Mouse (Mus musculus) WW6 (cell line): Measurements from ENCODE around the gene Ubl3.

ENCODE experiments used
- DNase-seq: peaks from one replicate; pipeline ENCODE4 v3.0.0-alpha.2; 2013; ENCODE audit warnings: low read depth, low spot score

Gene Ubl3

DNA sequence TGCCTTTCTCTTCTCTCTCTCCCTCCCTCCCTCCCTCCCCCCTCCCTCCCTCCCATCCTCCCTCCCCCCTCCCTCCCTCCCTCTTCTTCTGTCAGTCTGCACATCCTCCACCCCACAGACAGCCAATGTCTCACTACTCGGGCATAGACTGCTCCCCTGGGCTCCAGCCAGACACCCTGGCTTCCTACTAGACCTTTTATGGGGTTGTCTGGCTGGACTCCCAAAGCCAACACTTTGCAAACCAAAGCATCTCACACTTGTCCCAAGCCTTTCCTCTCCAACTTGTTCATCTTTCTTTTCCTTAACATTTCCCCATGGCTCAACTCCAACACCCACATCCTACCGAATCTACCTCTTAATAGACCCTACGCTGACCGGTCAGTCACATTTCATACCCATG is 10.7 kb upstream of the Ubl3 start:
- no peak for DNase-seq

DNA sequence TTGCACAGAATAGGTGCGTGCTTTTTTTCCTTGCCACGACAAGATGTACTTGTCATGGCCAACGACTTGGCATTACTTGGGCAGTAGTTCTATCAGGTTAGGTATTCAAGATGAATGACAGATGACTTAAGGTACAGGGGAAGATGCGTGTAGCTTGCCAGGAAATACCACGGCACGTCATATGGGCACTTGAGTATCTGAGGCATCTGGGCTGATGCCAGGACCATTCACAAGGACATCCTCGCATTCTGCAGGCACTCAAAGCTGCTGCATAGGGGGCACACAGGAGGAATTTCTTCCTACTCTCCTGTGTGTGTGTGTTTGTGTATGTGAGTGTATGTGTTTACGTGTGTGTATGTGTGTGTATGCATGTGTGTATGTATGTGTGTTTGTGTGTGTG is 9.6 kb upstream of the Ubl3 start:
- no peak for DNase-seq

DNA sequence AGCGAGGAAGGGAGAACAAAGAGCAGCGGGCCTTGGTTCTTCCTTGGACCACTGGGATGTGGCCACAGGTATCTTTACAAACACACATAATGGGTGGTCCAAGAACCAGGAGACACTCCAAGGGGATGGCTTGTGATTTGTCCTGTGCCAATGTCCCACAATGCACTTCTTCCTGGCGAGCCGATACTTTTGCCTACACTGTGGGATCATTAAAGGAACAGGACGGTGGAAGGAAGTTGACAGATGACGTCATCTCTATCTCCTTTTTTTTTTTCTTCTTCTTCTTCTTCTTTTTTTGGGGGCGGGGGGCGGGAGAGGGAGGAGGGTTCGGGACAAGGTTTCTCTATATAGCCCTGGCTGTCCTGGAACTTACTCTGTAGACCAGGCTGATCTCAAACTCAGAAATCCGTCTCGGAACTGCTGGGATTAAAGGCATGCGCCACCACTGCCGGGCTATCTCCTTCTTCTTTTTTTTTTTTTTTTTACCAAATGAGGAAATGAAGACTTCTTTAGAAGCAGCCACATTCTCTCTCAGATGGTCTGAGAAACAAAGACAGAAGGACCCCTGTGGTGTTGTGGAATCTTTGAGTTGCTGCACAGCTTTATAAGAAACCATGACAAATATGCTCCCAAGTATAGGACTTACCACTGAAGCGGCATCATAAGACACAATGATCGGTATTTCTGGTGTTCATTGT is 6.8 kb upstream of the Ubl3 start:
- DNase-seq = no peak

- no peak for DNase-seq
Measured at GRCm38 (mm10) chr5:148558472-148558871, 5.9 kb upstream of the Ubl3 start.

DNA sequence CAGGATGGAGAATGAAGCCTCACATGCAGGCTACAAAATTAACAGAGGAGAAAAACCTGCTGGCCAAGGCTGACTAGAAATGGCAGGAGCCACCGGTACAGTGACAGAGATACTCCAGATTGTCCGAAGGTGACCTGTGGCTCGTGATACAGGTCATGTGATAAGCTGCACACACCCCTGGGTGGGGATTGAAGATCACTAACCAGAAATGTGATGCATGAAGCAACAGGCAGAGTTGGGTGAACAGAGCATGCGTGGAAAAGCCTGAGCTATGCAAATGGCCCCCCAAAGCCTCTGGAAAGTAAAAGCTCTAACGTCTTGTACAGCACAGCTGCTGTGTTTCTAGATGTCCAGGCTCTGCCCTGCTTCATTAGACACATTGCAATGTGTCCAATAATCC is 3.9 kb upstream of the Ubl3 start:
- DNase-seq = no peak

GRCm38 (mm10) chr5:148555156-148555555 is 2.6 kb upstream of the Ubl3 start:
- DNase-seq = no peak

- DNase-seq = no peak
Measured at GRCm38 (mm10) chr5:148554701-148555100, 2.1 kb upstream of the Ubl3 start.

DNA sequence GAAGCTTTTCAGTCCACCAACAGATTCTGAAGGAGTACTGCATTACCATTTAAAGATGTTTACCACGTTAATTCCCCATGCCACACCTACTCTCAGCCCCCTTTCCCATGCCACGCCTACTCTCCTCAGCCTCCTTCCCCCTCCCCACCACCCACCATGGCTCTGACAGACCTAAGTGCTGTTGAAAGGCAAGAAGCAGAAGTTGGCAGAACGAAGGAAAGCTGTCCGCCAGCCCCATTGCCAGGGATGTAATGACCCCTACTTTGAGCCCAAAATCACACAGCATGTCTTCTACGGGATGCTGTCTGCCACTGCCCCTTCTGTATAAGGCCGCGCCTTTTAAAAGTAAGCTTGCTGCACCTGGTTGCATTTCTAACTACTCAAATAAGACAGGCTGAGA is 1.7 kb upstream of the Ubl3 start:
- no peak for DNase-seq

DNA sequence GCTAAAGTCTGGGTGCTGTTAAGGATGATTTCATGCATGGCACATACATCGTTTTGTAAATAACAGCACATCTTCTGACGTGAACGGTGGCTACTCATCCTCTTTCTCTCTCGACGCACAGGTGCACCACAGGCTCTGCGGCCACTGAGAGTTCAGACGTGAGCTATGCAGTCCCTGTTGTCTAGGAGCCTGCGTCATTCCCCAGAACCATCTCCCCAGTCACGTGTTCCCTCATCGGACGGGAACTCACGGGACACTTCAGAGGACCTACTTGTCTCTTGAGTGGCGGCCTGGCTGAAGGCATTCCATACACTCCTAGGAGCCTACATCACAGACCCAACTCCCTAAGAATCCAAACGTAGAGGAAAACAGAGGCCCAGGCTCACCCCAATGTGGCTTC is 1.1 kb upstream of the Ubl3 start:
- DNase-seq = no peak

DNA sequence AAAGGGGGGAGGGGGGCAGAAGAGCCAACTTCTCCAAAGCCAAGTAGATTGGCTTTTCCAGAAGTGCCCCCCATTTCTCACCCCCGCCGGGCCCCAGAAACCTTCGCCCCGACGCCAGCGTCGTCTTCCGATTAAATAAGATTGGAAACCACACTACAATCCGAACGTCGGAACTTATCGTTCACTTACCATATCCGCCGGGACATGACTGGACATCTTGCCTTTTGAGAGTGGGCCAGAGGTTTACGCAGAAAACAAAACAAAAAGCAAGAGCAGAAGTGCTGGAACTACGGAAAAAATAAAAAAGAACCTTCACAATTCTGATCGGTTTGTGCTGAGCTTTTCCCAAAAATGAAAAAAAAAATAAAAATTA is 839 bp downstream of the Ubl3 start:
- no peak for DNase-seq

DNA sequence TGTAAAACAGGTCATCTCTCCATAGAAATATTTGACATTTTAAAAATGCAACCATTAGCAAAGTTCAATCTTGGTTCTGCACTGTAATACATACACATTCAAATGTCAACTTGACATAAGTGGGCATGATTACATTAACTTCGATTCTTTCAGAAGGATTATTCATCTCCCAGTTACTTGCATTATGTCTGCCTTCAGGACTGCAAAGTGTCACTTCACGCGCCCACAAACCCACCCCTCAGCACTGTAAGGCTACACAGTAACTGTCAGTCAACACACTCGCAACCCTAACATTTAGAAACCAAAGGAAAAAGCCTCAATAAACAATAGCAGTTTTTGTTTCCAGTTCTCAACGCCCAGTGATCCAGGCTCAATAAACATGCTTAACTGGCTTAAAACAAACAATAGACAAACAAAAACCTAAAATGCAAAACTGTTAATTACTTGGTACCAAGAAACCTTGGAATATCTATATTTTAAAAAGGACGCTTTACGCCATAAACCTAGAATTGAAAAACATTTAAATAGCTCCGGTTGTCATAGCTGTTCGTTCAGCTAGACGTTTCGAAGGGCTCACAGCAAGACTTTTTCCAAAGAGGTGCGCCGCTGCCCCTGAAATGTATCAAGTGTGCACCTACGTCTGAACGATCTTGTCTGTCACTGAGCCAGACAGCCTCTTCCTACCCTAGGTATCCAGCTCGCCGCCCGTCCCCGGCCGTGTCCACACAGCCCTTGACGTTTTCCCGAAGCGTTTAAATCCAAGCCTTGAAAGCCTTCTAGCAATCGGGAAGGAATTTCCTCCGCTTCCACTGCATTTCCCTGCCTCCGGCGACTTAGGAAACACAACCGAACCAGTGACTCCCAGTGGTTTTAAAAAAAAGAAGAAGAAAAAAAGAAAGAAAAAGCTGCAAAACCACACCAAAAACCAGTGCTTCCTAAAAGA is 1.5 kb downstream of the Ubl3 start:
- no peak for DNase-seq

DNA sequence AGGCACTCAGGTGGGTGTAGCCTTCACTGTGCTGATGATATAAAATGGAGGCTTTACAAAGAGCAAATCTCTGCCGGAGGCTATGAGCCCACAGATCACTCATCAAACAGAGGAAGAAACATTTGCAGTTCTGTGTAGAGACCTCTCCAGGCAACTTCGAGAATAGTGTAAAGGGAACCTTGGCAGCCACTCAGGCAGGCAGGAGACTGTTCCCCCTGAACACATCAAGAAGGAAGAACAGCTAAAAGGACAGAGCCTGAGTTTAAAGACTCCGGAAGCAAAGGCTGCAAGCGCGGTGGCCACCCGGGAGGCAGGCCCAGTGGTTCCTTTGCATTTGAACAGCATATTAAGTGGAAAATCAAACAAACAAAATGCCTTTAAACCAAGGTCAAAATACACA is 2.2 kb downstream of the Ubl3 start:
- DNase-seq = no peak

DNA sequence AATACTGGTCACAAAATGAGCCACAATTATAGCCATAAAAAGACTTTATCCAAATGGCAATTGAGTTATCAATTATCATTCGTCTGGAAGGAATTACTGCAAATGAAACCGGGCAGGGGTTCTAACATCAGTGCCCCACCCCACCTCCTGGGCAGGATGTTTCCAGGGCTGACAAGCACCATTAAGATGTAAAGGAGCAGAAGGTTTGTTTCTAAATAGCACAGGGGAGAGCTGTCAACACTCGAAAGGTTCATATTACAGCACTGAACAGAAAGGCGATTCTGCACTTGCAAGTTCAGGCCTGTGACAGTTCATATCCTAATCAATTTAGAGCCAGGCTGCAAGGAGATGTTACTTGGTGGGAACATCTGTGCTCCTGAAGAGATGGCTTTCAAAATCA is 3.3 kb downstream of the Ubl3 start:
- no peak for DNase-seq

- DNase-seq = no peak
Measured at GRCm38 (mm10) chr5:148548568-148548967, 4.0 kb downstream of the Ubl3 start.

DNA sequence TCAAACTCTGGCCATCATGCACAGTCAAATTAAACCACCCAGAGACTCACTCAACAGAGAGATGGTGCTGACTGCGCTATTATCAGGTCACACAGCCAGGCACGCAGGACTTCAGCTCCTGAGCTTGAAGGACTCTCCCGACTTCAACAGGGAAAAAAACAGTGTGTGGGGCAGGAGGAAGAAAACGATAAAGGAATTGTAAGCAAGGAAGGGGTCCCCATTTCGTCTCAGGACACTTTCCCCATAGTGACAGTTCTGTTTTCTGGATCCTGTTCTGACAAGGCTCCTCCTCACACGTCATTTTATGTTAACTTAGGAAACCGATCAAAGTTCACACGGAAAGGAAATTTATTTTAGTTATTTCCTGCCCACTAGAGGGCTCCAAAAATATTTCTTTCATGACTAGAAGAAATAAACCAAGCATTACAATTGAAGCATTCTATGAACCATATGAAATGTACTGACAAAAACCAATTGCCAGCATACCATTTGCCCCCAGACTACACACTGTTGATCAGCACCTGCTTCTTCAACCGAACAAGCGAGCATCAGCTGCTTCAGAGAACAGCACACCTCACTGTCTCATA is 4.6 kb downstream of the Ubl3 start:
- DNase-seq = no peak

DNA sequence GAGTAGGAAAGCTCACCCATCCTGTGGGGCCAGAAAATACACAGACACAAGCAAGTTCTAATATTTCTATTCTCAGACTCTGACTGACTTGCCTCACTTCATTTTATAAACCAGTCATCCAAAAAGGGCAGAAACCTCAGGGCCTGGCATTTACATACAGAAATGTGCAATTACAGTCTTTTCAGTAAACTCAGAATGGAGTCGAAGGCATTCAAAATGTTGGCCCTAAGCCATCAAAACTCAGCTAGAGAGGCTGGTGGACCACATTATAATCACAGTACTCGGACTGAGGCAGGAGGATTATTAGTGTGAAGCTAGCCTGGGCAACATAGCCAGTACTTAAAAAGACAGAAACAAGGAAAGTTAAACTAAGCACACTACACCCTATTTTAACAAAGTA is 5.6 kb downstream of the Ubl3 start:
- DNase-seq = no peak

DNA sequence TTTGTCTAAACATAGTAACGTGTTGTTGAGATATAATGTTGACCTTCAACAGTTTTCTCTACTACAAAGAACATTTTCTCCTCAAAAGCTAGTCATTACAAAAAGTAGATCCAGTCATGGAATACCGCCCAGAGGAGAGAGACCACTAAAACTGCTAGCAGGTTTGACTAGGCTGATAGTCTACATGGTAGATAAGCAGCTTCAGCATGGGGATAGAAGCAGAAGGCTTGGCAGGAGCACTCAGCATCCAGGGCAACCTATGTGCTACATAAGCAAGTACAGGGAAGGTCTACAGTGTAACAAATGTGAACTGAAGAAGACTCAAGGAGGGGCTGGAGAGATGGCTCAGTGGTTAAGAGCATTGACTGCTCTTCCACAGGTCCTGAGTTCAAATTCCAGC is 7.9 kb downstream of the Ubl3 start:
- DNase-seq = no peak

- no peak for DNase-seq
Measured at GRCm38 (mm10) chr5:148542196-148542595, 10.4 kb downstream of the Ubl3 start.

- DNase-seq = no peak
Measured at GRCm38 (mm10) chr5:148535669-148536430, 16.7 kb downstream of the Ubl3 start.

- no peak for DNase-seq
Measured at GRCm38 (mm10) chr5:148534644-148535043, 17.9 kb downstream of the Ubl3 start.

- no peak for DNase-seq
Measured at GRCm38 (mm10) chr5:148533924-148534323, 18.7 kb downstream of the Ubl3 start.

GRCm38 (mm10) chr5:148532201-148532600 is 20.4 kb downstream of the Ubl3 start:
- DNase-seq = no peak
